Mouse (Mus musculus) liver, embryonic 14.5 days (tissue): Measurements from ENCODE around the gene Thap3.

ENCODE experiments used
- CTCF ChIP-seq: IDR thresholded peaks from 2 replicates; pipeline ENCODE4 v1.5.1; 2016; ENCODE audit warnings: antibody characterized with exemption, low read depth, control low read depth
- EP300 ChIP-seq: IDR thresholded peaks from 2 replicates; pipeline ENCODE4 v1.6.1; 2016; ENCODE audit warnings: antibody characterized with exemption, low read depth

DNA sequence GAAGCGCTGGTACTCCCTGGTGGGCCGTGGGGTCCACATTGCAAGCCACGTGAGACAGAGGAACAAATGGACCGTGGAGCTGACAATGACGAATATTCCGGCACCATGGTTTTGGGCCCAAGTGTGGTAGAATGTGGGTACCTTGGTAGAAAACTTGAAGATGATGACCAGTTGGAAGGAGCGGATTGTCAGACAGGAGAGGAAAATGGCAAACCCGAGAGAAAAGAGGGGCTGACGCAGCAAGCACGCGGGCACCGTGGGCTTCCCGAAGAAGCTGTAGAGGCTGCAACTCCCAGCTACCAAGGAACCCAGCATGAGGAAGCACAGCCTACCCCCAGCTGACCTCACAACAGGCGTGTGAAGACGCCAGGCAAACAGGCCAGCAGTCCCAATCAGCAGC, 39.7 kb upstream of the Thap3 start:
- TF ChIP-seq CTCF (no peak), EP300 (no peak)
